Mouse (Mus musculus) right cerebral cortex, adult 18-20 months (tissue): ENCODE results near the gene Dnm1.

Experiments used
- DNase-seq: peaks from one replicate; pipeline ENCODE4 v3.0.0; 2022; ENCODE audit warnings: mixed read lengths

The Dnm1 gene

DNA sequence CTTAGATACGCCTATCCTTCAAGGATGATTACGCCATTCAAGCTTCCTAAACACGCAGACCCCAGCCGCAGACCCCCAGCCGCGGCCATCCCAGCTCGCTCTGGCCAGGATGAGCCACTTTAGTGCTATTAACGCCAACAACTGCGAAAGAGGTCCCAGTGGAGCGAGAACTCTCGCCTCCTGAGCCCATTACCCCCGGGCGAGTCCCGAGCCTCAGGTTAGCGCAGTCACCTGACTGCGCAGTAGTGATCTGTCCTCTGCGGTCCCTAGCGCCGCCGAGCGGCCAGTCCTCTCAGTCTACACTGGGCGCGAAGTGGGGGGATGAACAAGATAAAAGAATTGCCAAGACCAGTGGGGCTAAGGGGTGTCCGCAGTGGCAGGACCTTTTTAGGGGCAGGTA, 8.3 kb upstream of the Dnm1 start:
- peak; percentile 81 for DNase-seq

DNA sequence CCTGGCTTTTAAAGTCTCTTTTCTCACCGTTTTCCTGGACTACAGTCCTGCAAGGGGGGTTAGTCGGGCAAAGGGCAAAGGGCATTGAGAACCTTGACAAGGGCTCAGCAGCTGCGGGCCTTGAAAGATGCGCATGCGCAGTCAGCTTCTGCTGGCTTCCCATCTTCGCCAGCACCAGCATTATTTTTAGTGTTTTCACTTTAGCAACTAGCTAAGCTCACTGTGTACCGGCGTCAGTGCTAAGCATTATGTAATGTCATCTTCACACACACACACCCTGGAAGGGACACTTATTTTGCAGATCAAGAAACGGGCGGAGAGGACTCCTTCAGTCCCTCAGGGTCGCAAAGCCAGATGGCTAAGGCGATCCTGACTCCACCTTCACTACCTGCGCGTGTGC, 7.6 kb upstream of the Dnm1 start:
- DNase-seq, result peak; percentile 91

DNA sequence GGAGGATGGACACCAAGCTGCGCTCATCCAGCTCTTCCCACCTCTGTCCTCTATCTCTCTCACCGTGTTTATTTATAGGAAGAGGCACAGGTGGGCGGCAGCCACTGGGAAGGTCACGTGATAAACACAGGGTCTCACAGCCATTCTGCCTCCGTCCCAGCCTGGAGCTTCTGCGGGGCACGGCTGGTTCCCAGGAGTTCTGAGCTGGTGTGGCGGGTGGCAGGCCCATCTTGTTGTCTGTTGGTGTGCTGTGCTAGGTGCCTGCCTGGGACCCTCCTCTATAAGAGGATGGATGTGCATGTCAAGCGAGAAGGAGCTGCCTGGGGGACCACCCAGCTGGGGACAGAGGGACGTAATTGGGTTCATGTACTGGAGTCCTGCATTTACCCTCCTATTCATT, 5.2 kb upstream of the Dnm1 start:
- no peak for DNase-seq

DNA sequence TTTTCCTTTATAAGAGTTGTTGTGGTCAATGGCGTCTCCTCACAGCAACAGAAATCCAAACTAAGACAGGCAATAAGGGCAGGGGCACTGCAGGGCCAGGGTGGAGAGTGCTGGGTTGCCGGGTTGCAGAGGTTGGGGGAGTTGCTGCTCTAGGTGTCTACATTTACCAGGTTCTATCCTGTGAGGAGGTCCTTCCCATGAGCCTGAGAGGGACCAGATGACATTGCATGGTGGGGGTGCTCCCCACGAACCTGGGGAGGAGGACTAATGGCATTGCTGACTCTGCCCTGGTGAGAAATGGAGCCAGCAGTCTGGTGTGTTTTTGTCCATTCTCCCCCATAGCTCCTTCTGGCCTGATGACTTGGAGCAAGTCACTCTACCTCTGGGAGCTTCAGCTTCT, 4.6 kb upstream of the Dnm1 start:
- DNase-seq, result no peak

DNA sequence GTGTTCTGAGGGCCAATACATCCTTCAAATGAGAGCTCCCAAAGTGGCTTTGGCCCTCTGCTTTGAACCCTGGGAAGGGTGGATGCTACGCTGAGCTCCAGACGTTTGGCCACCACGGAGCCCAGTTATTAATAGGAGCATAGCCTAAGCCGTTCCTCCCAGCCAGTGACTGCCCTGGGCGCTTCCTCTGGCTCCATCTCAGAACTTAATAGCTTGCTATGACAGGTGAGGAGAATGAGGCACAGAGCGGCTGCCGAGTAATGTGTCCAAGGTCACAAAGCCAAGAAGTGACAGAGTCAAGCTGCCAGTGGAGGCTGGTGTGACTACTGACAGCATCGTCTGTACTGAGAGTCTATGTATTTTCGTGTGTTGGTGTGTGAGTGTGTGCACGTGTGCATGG, 3.1 kb upstream of the Dnm1 start:
- no peak for DNase-seq

DNA sequence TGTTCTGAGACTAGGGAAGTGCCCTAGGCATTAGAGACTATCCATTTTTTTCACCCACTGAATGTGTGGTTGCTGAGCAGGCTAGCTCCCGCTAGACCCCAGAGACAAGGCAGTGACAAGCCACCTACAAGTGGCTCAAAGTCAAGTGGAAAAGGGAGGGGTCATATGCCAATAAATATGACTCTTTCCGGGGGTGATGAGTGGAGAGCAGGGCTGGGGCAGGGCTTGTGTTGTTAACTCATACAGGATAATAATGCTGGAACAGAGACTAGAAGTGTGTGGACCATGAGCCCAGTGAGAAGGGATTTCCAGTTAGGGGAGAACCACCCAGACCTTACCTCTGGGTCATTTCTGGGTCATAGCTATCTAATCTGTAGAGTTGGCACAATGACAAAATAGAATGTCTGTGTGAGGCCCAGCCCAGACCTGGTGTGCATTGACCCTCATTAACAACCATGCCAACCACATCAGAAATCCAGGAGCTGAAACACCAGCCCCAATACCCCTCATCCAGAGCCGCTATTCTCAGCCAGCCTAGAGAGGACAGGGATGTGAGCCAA, 1.3 kb upstream of the Dnm1 start:
- no peak for DNase-seq

DNA sequence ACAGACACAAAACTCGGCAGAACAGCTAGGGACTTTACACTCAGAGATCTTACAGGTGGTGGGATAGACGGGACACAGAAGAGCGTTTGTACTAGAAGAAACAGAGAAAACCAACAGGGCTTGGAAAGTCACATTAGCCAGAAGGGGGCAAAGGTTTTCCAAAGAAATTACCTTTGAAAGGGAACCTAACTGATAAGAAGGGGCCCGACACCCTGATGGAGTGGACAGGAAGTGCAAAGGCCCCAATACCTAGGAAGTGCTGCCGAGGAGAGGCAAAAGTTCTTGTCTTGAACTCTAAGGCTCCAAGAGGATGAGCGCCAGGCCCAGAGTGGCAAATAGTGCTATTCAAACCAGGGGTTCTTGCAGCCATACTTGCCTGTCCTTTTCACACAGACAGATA, 698 bp upstream of the Dnm1 start:
- DNase-seq, result no peak

DNA sequence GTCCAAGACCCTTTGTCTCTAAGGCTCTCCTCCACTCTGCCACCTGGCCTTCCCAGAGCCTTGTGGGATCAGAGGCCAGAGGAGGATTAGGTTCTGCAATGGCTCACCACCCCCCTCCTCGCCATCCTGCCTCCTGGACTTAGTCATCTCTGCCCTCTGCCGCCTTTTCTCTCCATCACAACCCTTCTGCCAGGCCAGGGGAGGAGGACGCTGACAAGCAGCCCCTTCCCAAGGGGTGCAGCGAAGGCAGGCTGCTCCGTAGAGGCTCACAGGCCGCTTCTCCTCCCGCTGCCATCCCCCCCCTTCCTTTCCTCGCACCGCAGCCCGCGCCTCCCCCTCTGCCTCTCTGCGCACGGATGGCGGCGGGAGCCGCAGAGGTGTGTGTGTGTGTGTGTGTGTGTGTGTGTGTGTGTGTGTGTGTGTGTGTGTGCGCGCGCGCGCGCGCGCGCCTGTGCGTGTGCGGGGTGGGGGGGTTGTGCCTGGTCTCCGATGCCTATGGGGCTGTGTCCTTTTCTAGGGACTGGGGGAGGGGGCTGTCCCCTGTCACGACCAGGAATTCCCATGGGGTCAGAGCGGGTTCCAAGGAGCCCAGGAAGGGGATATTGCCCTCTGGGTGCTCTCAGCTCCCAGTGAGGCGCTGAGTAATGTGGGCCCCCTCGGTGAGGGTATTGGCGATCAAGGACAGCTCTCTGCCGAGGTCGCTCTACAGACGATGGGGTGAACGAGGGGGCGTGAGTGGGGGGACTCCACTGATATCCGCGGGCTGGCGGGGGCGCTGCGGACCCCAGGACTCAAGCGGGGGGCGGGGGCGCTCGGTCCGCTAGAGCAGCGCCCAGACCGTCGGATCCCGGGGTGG, 759 bp downstream of the Dnm1 start, which contains the start of gene Ciz1:
Gene Ciz1 (plus strand): TSS at position 177 of the 856 bp plus-strand sequence.
- peak; percentile 74 for DNase-seq

DNA sequence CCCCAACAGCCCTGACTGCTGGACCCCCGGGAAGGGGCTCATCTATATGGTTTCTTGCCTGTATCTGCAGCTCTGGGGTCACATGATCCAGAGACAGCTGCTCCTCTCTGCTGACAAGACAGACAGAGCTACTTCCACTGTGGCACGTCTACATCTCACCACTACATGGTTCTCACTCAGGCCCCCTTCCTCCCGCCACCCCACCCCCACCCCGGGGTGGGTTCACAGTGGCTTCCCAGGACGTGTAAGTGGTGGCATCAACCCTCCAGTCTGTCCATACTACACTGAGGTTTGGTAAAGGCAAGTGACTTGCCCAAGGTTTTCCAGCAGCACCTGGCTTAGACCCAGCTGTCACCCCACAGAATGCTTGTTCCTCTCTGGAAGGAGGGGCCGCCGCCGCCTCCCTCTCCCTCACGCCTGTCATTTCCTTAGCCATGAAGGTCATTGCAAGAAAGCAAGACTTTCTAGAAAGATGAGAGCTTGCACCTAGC, 1.6 kb downstream of the Dnm1 start:
- peak; percentile 69 for DNase-seq

DNA sequence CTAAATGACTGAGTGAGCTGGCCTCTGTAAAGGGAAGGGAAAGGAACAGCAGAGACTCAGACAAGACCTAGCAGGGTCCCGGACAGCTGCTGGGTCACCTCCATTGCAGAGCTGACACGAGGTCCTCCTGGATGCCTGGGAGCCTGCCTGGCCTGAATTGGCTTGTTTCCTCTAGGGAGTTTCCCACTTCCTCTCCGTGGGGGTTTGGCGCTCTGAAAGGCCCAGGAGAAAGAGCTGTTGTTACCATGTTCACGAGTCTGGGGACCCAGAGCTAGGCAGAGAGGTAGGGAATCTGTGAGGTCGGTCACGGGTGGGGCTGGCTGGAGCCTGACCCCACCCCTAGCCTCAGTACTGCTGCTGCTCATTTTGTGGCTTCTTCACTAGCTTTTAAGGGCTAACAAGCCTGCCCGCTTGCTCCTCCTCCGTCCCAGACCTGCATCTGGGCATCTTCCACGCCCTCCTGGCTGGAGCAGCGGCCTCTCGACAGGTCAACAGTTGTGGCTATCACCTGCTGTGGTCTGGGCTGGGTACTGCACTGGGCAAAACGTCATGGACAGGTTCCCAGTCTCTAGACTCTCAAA, 2.6 kb downstream of the Dnm1 start:
- DNase-seq, result no peak

DNA sequence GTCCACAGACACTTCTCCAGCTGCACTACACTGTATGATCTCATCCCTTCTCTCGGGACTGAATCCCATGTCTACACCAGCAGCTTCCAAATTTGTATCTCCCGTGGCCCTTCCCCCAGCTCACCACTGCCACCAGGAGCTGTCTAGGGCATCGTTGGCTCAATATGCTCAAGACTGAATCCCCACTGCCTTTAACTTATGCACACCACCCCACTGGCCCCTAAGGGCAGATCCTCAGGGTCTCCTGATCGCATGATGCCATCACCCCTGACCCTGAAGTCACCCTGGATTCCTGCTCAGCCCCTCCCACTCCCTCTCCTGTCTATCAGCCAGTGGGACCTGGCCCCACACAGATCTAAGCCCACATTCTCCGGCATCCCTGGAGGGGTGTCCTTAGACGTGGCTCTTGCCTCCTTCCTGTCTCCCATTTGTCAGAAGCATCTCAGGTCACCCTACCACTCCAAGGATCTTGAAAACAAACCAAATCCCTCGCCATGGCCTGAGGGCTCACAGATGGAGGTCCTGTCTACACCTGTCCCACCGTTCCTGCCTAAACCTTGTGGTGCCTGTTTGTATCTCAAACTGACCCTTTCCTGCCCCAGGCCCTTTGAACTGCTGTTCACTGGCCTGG, 3.4 kb downstream of the Dnm1 start:
- peak; percentile 75 for DNase-seq

DNA sequence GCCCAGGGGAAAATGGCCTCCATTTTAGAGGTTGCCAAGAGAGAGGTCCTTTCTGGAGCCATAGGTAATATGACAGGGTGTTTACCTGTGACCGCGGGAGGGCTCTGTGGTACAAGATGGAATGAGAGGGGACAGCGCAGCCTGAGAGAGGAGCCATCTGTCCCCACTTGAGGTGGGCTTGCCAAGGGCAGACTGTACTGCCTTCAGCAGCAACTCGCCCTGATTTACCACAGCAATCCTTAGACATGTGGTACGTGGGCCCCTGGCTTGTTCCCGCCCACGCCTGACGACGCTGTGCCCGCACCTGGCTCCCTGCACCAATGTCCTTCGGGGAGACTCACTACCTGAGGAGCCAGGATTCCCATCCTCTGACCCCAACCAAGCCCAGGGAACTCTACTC, 4.8 kb downstream of the Dnm1 start:
- DNase-seq, result peak; percentile 81

DNA sequence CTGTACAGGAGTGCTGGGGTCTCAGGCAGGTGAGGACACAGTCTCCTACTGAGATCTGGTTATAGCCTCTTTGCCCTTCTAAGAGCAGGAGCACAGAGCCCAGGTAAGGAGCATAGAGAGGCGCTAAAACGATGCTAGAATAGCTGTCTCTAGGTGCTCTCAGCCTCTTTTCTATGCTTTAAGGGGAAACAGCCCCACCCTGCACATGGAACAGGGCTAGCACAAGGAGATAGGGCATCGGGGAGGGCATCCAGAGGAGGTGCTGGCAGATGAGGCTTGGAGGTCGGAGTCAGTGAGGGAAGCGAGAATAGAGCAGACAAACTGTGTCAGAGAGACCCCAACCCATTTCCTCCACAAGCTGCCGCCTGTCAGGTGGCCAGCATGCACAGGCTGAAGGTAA, 6.1 kb downstream of the Dnm1 start:
- no peak for DNase-seq

DNA sequence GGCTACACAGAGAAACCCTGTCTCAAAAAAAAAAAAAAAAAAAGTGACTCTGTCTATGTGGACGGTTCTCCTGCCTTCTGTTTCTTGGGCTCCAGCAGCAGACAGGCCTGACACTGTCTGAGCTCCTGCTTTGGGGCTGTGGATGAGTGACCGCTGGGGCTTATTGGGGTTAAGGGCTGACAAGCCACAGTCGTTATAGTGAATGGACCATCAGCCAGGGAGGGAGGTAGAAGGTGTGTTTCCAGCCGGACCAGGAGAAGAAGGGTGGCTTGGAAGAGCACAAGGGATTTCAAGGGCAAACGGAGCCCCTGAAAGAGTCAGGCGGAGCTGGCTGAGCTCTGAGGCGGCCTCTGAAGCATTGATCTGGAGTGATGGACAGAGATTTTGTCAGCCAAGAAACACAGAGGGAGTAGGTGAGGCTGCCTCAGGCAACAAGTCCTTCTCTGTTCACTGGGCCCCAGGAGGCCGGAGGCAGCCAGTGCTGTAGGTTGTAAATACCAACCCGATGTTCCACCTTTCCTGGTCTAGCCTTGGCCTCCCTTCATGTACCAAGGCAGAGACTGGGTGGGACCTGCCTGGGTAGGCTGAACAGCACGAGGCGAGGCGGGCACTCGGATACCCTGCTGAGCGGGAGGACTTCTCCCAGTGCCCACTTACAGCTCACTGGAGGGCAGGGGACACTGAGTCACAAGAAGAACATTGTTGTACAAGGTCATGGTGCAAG, 8.4 kb downstream of the Dnm1 start:
- no peak for DNase-seq

DNA sequence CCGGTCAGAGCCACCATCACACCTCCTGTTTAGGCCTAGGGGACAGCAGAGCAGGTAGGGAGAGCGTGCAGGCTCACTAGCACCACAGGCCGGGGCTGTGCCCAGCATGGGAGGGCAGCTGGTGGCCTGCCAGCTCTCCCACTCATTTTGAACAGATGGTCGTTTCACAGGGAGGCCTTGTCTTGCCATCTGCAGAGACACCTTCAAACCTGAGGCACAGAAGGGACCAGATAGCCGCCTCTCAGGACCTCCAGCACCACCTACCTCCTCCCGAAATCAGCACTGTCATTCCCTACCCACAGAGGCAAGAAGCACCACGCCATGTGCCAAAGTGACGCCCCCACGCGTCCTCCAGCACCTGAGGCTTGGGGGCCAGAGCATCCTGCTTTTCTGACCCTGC, 9.1 kb downstream of the Dnm1 start:
- DNase-seq, result peak; percentile 81

DNA sequence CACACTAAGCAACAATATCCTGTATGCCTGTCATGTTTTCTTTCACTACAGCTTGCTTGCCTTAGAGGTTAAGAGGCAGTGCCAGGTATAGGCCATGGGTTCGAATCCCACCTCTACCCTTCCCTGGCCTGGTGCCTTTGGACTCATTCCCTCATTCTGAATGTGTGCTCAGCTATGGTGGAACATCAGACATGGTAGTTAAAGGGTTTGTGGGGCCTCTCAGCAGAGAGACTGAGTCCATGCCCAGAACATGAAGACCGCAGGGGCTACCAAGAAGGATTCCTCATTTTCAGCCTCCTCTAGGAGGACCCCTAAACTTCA, 9.8 kb downstream of the Dnm1 start:
- DNase-seq, result no peak

DNA sequence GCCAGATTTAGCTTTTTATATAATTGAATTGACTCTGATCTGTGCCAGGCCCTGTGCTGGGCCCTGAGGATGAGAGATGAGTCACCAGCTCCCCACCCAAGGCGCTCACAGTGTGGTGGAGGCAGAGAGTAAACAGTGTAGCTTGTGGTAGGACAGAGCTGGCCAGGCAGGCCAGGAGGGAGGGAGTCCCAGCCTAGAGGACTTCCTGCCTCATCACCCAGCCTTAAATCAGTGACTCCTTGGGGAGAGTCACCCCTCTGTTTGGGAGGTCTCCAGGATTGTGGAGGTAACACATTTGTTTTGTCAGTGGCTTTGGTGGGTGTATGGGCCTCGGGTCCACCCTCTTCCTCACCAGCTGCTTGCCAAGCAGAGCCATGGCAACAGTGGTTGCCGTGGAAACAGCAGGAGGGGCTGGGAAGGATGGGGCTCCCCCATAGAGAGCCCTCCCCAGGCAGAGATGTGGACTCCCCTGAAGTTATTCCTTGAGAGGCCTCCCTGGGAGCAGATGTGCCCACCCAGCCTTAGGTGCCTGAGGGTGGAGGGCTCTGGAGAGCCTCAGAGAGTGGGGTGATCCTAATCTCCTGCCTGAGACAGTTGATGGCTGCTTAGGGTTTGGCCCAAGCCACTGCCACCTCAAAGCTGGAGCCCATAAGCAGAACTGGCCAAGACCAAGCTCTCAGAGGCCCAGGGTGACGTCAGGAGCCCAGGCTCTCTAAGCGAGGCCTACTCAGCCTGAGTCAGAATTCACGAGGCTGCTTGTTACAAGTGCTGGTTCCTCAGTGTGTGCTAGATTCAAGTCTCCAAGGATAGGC, 10.4 kb downstream of the Dnm1 start:
- peak; percentile 89 for DNase-seq

DNA sequence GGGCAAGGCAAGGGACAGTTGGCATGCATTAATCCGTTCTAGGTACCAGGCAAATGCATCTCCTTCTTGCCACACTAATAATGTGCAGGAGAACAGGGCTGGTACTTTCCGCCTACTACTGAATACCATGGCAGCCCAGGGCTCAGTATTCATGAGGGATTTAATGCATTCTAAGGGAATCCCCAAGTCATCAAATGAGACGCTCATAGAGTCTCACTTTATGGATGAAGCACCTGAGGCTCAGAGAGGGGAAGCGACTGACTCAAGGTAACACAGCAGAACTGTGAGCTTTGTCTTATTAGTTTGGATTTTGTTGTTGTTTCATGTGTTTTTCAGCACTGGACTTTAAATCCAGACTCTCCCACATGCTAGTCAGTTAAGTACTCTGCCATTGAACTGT, 11.1 kb downstream of the Dnm1 start:
- no peak for DNase-seq

DNA sequence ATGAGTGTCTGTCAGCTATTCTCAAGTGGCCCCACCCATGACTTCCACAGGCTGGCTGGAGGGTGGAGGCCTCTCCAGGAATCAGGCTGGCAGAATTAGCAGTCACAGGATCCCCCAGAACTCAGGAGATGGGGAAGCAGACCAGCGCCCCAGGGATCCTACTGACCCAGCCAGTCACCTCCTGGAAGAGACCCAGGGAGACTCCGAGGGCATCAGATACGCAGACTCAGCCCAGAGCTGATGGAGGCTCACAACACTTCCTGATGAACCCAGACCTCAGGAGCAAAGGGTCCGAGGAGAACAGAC, 11.6 kb downstream of the Dnm1 start:
- DNase-seq, result no peak

DNA sequence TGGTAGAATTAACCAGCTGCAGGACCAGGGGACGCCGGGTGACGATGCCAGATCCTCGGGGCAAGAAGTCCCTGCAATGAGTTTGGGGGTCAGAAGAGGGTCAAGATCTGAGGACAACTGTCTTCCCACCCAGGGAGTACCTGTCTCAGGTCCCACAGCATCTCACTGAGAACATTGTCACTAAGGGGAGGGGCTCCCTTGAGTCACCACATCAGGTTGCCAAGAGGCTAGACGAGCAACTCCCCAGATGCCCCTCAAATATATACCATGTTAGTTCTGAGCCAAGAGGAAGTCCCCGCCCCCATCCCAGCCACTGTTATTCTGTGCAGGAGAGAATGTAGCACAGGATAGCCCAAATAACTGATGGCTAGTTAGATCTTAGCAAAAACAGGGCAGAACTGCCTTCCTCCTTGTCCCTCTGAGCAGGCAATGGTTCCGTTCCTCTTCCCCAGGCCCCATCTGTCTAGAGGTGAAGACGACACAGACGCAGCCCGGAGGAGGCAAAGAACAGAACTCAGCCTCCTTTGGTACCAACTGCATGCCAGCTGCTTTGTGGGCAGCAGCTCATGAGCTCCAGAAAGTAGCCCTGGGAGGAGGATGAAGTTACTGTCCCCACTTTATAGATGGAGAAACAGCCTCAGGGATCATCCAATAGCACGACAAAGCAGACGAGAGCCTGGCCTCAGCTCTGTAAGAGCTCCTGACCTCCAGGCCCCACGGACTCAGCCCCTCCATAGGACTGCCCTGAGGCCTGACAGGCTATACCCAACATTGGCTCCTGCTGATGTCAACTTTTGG, 12.1 kb downstream of the Dnm1 start:
- peak; percentile 83 for DNase-seq

DNA sequence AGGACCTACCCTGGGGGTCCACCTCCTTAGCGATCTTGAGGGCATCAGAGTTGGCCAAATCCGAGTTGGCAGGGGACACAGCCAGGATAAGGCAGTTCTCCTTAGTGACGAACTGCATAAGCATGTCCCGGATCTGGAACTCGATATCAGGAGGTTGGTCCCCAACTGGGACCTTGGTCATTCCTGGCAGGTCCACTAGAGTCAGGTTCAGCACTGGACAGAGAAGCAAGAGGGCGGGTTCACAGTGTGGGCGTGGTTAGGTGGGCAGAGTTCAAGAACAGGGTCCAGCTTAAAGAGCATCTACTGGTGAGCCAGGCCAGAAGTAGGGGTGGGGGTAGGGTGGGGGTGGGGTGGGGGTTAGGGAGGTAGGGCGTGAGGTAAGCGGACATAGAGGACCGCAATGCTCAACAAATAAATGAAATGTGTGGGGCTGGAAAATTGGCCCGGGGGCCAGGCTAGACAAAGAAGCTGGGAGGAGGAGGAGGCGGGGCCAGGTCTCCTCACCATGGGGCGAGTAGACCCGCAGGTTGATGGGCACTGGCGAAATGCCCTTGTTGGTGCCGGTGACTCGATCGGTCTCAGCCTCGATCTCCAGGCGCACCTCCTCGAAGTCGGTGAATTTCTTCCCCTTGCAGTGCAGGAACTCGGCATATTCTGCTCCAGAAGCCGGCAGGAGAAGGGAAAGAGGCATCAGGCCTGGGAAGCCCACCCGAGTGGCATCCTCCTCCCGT, 13.1 kb downstream of the Dnm1 start:
- DNase-seq, result no peak
